Mouse (Mus musculus) ES-Bruce4 (cell line): ENCODE data around the gene Zdhhc8.

ENCODE experiments used
- CTCF ChIP-seq: IDR thresholded peaks from one replicate; pipeline ENCODE4 v1.8.1; 2011; ENCODE audit warnings: low read depth, low read length
- POLR2A ChIP-seq: IDR thresholded peaks from one replicate; pipeline ENCODE4 v1.8.1; 2011; ENCODE audit warnings: low read length; ENCODE audit not compliant: insufficient read depth

DNA sequence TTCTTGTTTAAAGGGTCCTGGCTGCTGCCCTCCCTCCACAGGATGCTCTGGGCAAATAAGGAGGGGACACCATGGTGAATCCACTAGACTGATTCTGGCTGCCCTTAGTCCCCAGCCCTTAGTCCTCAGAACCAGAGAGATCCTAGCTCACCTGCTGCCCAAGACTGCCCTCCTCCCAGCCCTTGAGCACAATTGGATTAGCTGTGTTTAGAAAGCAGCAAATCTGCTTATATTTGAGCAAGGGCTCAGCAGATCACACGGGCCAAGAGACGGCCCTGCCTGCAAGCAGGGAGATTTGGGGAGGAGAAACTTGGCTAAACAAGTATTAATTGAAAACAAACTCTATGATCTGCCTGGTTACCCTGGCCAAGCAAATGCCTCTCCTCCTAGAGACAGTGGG is 55.3 kb downstream of the Zdhhc8 start:
- TF ChIP-seq CTCF (no peak), POLR2A (no peak)
